Mouse (Mus musculus): ENCODE data around the gene Slc22a15. TPM values are rescaled to one million over a fixed set of nuclear protein-coding genes. Genes with fewer than 3 reads are reported as not detected.
A peak's percentile ranks its signal among the peaks of the same experiment; 100 is the strongest.

Slc22a15 gene
- total RNA-seq, 1 experiment from 2014 or later, result 7.7 TPM

DNA sequence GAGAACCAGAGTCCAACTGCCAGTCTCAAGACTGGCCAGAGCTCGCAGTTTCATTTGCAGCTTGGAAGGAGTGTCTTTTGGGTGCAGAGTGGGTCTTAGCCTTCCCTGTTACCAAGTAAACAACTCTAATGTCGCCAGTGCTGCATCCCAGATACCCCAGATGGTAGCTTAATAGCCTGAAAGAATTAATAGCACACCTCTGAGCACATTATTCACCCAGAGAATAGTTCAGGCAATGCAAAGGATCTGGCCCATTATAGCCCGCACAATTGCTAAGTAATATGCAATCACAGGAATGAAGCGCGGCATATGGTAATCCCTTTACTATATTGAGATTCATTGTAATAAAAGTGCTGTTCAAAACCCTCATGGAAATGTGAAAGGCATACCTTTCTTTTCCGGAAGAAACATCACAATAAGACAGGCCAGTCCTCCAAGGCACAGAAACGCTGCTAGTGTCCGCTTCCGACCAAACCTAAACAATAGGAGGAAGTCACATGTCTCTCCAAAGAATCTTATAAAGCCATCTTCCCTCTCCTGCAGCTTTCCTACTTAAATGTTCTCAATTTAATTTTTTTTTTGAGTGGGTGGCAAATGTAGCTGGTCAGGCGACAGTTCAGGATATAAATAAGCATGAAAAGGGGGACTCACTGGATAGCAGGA, 48.9 kb downstream of the Slc22a15 start:
- no peak for ATAC-seq (replicated peaks; ENCODE audit: low read depth, poor library complexity, severe bottlenecking)

DNA sequence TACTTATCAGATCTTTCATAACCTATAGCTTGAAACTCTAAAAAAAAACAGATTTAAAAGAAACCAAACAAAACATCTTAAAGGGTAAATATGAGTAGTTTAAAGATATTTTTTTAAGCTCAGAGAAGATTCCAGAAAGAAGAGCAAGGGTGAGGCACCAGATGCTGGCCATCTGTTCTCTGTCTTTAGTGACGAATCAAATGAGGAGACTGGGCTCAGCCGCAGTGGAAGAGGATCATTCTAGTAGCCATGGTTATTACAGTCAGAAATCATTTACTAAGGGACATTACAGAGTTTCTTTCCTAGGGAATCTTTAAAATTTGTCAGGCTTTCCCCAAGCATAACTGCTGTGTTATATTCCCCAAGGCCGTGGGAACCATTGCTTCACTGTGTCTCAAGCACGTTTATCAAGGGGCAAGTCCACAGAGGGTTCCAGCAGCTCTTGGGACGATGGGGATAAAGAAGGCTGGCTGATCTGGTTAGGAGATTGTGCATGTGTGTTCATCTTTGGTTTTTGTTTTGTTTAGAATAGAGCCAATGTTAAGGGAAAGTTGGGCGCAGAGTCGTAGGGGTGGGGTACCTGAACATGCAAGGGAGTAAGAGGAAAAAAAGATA, 51.1 kb downstream of the Slc22a15 start:
- no peak for ATAC-seq (replicated peaks; ENCODE audit: low read depth, poor library complexity, severe bottlenecking)

DNA sequence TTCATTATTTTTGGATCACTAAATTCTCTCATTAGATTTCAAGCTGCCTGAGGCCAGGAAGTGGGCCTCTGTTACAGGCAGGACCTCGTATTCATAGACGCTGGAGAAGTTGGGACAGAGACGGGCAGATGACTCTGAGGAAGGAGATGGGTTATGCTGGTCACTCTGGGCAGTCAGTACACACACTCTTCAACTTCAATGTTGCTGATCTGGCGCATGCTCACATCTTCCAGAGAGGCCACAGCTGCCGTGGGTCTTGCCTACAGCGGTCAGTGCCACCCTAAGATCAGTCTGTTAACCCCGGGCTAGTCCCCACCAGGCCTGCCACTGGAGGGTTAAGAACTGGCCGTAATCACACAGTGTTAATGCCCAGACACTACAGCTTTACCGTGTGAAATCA, 52.3 kb downstream of the Slc22a15 start:
- ATAC-seq (replicated peaks; ENCODE audit: low read depth, poor library complexity, severe bottlenecking), result no peak

DNA sequence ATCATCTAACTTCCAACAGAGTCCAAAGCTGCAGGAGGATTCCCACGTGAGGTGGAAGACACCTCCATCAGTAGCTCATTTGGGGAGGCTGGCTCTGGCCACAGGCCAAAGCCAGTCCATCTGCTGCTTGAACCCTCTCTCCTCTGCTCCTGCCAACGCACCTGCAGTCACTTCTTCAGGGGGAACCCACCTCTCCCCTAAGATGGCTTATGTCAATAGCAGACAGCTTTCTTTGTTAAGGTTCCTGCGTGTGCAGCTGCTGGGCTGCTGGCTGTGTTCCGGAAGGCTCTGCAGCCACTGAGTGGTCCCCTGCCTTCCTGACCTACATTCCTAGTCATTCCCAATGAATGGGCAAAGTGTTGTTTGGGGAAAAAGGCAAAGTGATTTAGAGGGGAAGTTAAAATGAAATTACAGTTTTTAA, 57.2 kb downstream of the Slc22a15 start:
- no peak for ATAC-seq (replicated peaks; ENCODE audit: low read depth, poor library complexity, severe bottlenecking)

DNA sequence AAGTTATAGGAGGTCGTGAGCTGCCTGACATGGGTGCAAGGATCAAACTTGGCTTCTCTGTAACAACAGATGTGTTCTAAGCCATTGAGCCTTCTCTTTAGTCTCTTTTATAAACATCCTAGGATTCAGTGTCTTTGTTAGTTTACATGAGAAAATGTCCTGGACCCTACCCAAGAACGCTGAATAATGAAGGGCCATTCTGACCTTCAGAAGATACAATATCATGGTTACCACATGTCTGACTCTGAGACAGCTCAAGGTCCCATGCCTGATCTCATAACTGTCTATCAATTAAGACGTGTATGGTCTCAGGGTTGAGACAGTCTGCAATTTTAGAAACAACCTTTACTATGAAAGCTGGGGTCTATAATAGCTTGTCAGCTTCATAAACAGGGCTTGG, 62.4 kb downstream of the Slc22a15 start:
- ATAC-seq (replicated peaks; ENCODE audit: low read depth, poor library complexity, severe bottlenecking), result no peak

DNA sequence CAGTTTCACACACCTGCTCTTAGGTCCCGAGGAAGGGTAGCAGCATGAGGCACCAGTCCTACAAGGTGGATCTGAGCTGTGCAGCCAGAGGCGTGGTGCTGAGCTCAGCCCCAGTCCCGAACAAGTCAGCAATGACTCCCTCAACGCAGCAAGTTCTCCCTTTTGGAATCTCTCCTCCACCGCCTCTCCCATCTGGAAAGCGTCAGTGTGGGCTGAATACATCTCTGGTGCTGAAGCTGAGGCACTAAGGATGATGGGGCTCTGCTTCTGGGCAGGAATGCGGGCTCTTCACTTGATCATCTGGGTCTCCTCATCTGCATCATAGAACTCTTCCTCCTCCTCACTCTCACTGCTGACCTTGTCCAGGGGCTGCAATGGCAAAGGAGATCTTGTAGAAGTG, 64.1 kb downstream of the Slc22a15 start:
- no peak for ATAC-seq (replicated peaks; ENCODE audit: low read depth, poor library complexity, severe bottlenecking)

DNA sequence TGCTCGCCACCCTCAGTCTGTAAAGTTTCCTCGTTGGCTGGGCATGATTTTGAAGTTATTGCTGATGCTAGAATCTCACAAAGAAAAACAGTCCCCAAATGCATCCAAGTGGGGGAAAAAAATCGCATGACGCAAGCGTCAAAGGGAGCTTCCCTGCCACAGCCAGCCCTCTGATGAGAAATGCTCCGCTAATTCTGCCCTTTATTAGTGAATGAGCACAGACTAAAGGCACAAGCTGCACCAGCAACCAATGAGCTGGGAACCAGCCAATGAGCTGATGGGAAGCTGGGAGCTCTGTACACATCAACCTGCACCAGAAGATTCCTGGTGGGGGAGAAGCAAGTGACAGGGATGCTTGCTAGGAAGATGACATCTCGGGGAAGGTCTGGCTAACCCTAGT, 64.5 kb downstream of the Slc22a15 start:
- ATAC-seq (replicated peaks; ENCODE audit: low read depth, poor library complexity, severe bottlenecking), result no peak

DNA sequence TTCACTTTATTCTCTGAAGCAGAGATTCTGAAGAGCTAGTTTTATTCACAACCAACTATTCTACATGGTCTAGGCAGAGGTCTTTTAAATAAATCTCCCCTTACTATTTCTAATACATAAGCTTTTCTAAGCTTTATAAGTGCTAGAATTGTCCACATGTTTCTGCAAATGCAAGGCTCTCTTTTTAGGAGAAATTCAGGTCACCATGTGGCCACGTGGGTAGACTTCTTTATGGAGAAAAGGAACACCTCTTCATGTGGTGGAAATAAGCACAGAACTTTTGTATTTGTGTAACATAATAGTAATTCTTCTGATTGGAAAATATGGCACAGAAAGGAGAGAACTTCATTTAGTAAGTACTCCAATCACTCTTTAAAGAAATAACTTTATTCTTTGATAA, 70.2 kb downstream of the Slc22a15 start:
- ATAC-seq (replicated peaks; ENCODE audit: low read depth, poor library complexity, severe bottlenecking), result no peak

DNA sequence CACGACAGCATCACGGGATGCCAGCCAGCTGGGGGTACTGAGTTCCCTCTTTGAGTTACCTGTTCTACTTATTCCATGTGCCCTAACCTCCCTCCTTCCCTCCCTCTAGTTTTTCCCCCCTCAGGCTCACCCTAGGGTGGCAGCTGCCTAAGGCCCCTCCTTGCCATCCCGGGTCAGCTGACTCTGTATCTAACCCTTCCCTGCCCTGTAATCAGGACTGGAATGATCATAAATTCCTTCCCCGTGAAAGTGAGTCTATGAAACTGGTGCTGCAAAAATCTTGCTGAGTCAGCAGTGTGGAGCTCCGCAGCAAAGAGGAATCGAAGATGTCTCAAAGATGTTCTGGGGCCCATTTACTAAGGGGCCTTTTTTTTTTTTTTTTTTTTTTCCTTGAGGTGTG, 72.9 kb downstream of the Slc22a15 start:
- ATAC-seq (replicated peaks; ENCODE audit: low read depth, poor library complexity, severe bottlenecking), result no peak

DNA sequence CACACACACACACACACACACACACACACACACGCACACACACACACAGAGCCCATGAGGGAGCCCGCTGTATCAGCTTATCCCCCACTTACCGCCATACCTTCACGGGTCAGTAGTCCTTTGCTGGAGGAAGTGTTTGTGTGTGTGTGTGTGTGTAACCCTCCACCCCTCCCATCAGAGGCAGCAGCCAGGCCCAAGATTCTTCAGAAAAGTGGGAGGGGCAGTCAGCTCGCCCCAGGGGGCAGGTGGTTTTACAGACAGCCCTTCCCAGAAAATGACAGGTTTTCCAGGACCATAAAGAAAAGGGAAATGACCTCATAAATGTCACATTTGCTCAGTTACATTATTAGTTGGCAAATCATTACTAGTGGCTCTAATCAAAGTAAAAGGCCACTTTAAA, 75.4 kb downstream of the Slc22a15 start, which contains the start of gene Mab21l3:
TSS of gene Mab21l3 (minus strand) at position 144 of the 400 bp plus-strand sequence.
- no peak for ATAC-seq (replicated peaks; ENCODE audit: low read depth, poor library complexity, severe bottlenecking)

DNA sequence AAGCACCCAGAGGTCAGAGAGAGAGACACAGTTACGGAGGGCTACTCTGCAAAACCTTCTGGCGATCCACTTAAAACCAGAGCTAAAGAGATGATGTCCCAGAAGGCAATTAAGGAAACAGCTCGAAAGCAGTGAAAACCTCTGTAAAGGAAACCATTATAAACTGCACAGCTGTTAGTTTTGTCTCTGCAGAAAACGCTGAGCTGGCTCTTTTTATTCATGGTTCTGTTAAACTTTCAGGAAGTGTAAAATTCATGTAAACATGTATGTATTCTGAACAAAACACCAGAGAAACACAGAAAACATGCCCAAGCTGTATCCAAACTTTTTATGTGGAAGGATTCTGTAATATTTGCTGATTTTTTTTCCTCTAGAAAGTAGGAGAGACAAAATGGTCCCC, 78.2 kb downstream of the Slc22a15 start:
- no peak for ATAC-seq (replicated peaks; ENCODE audit: low read depth, poor library complexity, severe bottlenecking)

DNA sequence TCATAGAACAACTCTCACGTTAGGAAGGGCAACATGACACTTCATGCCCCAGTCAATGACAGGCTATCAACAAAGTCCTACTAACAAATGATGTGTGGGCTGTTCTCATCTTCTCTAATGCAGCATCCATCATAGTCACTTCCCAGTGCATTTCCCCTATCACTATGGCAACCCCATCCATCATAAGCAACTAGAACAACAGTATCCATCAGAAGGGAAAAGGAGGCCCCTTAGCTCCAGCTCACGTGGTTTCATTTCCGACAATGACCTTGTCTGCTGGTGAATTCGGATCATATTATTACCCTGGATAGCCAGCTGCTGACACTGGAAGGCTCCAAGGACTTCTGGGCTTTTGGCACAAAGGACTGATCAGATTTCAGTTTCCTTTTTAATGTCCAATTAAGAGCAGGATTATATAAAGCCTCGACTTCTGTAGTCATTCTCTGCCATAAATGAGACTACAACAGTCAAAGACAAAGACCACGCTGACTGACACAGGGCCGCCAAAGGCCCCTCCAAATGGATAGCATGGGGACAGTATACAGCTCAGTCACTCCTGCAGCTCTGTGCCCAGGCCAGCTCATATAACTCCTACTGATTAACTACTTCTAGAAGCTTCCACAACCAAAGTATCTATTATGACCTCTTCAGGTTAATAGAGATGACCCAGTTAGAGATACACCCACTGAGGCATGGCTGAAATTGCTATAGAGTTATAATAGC, 81.7 kb downstream of the Slc22a15 start:
- no peak for ATAC-seq (replicated peaks; ENCODE audit: low read depth, poor library complexity, severe bottlenecking)

DNA sequence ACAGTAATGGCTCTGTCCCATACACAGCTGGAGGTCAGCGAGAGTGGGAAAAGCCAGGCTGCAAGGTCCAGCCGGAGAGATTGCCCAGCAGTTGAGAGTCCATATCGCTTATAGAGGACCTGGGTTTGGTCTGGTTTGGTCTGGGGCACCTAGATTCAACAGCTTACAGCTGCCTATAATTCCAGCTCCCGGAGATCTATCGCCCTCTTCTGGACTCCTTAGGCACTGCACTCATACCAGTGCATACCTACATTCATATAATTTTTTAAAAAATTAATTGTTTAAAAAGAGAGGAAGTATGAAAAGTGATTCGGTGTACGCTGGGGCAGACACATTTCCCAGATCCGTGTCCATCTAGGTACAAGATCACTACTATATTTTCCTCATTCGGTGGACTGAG, 84.9 kb downstream of the Slc22a15 start:
- ATAC-seq (replicated peaks; ENCODE audit: low read depth, poor library complexity, severe bottlenecking), result no peak

DNA sequence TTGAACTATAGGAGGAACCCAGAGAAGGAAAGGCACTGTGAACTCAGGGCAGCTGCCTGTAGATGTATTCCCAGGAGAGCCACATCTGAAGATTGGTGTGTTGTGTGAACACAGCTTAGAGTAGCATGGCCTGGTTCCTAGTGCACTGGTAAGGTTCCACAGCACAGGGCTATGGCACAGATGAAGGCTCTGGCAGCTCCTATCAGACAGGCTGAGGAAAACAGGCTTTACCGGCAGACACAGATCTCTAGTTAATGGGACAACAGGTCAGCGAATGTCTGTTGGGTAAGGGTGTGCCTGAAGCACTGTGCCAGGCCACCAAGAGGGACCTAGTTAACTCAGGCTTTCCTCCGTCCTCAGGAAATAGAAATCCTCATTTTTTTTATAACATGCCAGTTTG, 87.3 kb downstream of the Slc22a15 start:
- no peak for ATAC-seq (replicated peaks; ENCODE audit: low read depth, poor library complexity, severe bottlenecking)

DNA sequence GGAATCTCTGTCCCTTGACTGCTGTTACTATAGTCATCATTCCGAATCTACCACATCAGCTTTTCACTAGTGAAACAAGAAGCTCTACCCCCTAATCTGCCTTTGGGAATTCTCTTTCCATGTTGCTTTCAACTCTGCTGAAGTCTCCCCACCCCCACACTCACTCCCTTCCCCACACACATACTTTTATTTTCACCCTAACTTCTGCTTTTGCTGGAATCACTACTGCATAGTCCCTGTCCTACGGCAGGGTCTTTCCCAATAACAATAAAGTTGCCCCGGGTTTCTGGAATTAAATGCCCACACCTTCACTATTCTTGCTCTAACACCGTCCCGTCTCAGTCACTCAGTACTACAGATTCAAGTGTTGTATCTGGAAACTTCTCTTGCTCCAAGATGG, 87.7 kb downstream of the Slc22a15 start:
- ATAC-seq (replicated peaks; ENCODE audit: low read depth, poor library complexity, severe bottlenecking), result 0 out of 2 replicates have a peak, but pooled peaks have one; percentile 39

DNA sequence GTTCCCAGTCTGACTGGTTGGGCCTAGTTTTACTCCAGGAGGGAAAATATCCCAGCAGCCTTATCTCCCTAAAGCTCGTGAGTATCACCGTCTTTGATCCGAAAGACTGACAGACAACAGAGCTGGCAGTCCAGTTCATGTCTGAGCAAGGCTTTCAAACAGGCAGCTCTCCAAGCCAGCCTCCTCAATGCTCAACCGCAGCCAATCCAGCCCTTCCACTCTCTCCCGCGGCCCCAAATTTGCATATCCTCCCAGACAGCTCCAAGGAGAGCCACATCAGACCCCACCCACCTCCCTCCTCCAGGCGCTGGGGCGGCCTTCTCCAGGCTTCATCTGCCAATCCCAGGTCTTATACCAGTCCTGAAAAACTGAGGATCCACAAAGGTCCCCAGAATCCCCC, 88.2 kb downstream of the Slc22a15 start:
- peak; percentile 85 for ATAC-seq (replicated peaks; ENCODE audit: low read depth, poor library complexity, severe bottlenecking)

DNA sequence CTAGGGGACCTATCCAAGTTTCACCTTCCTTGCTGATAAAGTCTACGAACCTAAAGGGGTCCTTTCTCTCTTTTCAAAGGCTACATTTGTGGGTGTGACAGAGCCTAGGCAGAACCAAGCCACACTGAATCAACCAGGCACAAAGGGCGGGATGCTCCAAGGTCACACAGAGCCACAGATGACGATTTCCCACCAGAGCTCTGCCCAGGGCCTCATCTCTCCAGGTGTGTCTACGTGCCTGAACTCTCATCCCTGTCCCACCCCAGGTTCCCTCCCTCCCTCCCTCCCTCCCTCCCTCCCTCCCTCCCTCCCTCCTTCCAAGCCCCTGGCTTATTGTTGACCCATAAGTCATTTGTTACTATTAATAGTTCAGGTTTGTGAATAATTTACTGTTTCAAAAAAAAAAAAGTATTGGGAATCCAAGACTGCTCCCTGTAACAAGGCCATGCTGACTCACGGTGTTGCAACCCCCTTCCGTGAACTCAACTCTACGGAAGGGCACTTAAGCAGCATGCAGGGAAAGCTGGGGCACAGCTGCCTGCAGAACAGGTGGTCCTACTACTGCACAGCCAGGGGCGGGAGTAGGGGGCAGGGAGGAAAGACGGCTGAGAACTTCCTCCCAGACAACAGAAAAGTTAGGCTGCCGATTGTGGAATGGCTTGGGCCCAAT, 92.9 kb downstream of the Slc22a15 start:
- ATAC-seq (replicated peaks; ENCODE audit: low read depth, poor library complexity, severe bottlenecking), result no peak

DNA sequence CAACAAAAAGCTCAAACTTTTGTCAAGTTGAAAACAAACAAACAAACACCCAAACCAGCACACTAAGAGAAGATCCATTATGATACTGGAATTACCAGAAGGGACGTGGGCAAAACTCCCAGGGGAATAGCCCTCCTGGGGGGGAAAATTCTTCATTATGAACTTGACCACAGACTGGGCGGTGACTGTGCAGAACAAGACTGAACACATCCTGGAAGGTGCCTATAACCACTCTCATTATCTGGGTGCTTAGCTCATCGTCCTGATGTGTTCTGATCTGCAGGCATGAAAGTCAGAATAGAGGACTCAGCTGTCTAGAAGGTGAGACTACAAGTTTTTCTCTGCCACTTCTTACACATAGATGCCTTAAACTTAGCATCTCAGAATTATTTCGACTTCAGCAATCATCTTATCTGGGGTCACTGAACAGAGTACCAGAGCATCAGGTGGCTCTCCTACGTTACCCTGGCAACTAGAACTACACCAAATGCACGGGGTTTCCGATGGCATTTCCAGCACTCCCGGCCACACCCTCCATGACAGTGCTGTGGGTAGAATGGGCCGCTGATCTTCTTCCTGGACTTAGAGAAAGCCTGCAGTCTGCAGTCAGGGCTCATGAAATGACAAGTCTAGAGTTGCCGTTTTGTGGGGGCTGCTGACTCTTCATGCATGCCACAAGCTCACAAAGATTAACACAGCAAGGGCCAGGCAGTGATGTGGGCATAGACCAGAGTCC, 94.2 kb downstream of the Slc22a15 start:
- no peak for ATAC-seq (replicated peaks; ENCODE audit: low read depth, poor library complexity, severe bottlenecking)

DNA sequence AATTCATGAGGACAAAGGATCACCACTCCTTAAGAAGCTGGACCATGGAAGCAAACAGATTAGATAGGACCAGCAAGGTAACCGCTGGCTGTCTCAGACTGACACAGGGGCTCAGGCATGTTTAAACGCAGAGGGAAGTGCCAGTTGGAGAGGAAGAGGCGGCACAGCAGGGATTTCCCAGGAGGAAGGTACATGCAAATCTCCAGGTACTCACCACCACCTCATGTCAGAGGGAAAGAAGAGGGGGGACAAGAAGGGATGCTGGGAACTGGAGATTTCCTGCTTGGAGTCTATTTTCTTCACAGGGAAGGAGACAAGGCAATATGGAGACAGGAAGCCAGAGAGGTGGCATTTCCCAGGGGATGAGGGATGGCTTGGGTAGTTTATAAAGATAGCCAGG, 95.7 kb downstream of the Slc22a15 start:
- ATAC-seq (replicated peaks; ENCODE audit: low read depth, poor library complexity, severe bottlenecking), result no peak

DNA sequence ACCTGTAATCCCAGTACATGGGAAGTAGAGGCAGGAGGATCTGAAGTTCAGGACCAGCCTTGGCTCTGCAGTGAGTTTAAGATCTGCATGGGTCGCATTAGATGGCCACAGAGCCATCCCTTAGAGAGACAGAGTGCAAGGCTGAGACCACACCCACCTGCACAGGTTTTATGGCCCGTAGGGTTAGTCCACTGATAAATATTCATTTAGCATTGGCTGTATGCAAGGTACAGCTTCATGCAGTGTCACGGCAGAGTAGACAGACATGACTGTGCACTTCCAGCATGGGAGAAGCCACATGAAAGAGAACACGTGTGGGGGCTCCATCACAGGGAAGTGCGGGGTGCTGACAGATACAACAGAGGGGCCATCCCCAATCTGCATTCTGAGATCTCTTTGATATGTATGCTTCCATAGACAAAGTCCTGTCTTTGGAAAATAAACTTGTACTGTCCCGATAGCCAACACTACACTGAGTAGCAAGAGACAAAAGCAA, 97.0 kb downstream of the Slc22a15 start:
- ATAC-seq (replicated peaks; ENCODE audit: low read depth, poor library complexity, severe bottlenecking), result no peak
